Mouse (Mus musculus) cortical plate, adult 2 months (tissue): ENCODE measurements around the gene Ndufs2. TPM values are rescaled to one million over a fixed set of nuclear protein-coding genes. Genes with fewer than 3 reads are reported as not detected.

ENCODE experiments used
- H3K27ac ChIP-seq: fragments of 200-500 bp; 2 replicates; pipeline ENCODE4 v1.5.1; 2012; ENCODE audit warnings: low read length, control low read depth, inconsistent platforms; ENCODE audit not compliant: insufficient read depth
- H3K4me1 ChIP-seq: fragments of 200-500 bp; 2 replicates; pipeline ENCODE4 v1.6.1; 2011; ENCODE audit warnings: low read length; ENCODE audit not compliant: control insufficient read depth, insufficient read depth
- H3K4me3 ChIP-seq: fragments of 200-500 bp; 2 replicates; pipeline ENCODE4 v1.5.1; 2011; ENCODE audit warnings: mild to moderate bottlenecking, low read length, control low read depth; ENCODE audit not compliant: insufficient read depth
- CTCF ChIP-seq: fragments of 200-500 bp; IDR thresholded peaks from 2 replicates; pipeline ENCODE4 v1.5.1; 2011; ENCODE audit warnings: mild to moderate bottlenecking, control low read depth, low read length; ENCODE audit not compliant: insufficient read depth; ENCODE audit errors: extremely low read depth
- POLR2A ChIP-seq: fragments of 200-500 bp; IDR thresholded peaks from 2 replicates; pipeline ENCODE4 v1.6.1; 2011; ENCODE audit warnings: mild to moderate bottlenecking, low read length, control low read depth; ENCODE audit not compliant: insufficient read depth; ENCODE audit errors: extremely low read depth
- polyA plus RNA-seq: library from polyadenylated mRNA; depleted of rRNA; stranded (reverse); fragments of >200 nt; gene quantifications from 2 replicates; pipeline ENCODE4 v1.2.3, GENCODE M21; 2012

Ndufs2 gene
- polyA plus RNA-seq, 1 experiment: 215 TPM

DNA sequence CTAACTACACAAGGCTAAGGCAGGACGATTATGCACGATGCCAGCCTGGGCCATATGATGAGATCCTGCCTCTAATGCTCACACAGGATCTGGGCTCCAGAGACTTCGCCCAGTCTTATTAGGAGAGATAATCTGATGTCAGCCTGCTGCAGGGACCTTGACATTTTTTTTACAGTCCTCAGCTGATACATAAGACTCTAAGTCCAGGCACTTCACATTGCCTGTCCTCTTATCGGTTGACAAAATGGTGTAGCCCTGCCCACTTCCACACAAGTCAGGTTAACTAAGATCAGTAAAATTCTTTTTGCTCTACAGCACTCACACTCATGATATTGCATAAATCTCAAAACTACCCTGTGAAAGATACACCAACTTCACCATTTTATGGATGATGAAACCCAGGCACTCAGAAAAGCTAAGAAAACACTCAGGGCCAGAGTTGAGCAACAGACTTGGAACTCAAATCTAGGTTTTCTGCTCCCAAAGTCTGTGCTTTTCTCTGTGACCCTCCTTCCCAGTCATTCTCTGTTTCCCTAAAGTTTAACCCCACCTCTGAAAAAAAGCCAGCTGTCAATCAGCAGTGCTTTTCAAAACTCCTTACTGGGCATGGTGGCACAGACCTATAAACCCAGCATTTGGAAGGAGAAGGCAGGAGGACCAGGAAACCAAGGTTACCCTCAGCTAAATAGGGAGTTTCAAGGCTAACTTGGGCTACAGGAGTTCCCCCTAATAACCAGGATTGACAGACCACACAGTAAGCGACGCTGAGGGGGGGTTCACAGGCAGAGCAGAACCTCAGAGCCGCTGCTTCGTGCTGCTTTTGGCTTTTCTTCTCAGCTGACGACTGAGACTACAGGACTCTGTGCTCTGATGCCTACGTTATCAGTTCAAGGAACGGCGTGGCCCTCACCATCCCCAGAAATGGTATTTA, 18.1 kb downstream of the Ndufs2 start:
- TF ChIP-seq POLR2A: no peak
- TF ChIP-seq CTCF: no peak
- Histone ChIP-seq H3K4me3 (no peak overlapping the region), H3K4me1 (no peaks in the 10 kb centered on the region)

GRCm38 (mm10) chr1:171232348-171232747, 18.8 kb downstream of the Ndufs2 start:
- Histone ChIP-seq H3K4me3 (no peak overlapping the region), H3K27ac (no peak overlapping the region)
- no peak for TF ChIP-seq CTCF
- no peak for TF ChIP-seq POLR2A

More for the DNA sequence above, 18.1 kb downstream of the Ndufs2 start:
- H3K27ac ChIP-seq: no peak overlapping the region

GRCm38 (mm10) chr1:171231844-171232243, 19.3 kb downstream of the Ndufs2 start:
- no peak overlapping the region for H3K27ac ChIP-seq
- TF ChIP-seq CTCF (no peak), POLR2A (no peak)

More at GRCm38 (mm10) chr1:171232348-171232747, 18.8 kb downstream of the Ndufs2 start:
- H3K4me1 ChIP-seq: no peaks in the 10 kb centered on the region

GRCm38 (mm10) chr1:171230215-171230614, 21.0 kb downstream of the Ndufs2 start:
- Histone ChIP-seq H3K27ac (no peak overlapping the region), H3K4me3 (no peak overlapping the region), H3K4me1 (no peaks in the 10 kb centered on the region)
- TF ChIP-seq POLR2A (no peak), CTCF (no peak)

More at GRCm38 (mm10) chr1:171231844-171232243, 19.3 kb downstream of the Ndufs2 start:
- Histone ChIP-seq H3K4me1 (no peaks in the 10 kb centered on the region), H3K4me3 (no peak overlapping the region)

GRCm38 (mm10) chr1:171229750-171230149, 21.4 kb downstream of the Ndufs2 start:
- H3K27ac ChIP-seq: no peak overlapping the region
- no peak for TF ChIP-seq POLR2A
- no peak for TF ChIP-seq CTCF
- H3K4me3 ChIP-seq: no peak overlapping the region
- no peaks in the 10 kb centered on the region for H3K4me1 ChIP-seq

- TF ChIP-seq CTCF (no peak), POLR2A (no peak)
- Histone ChIP-seq H3K4me1 (no peaks in the 10 kb centered on the region), H3K27ac (no peak overlapping the region), H3K4me3 (no peak overlapping the region)
Observed at GRCm38 (mm10) chr1:171227879-171228278, 23.3 kb downstream of the Ndufs2 start.

GRCm38 (mm10) chr1:171226780-171227179, 24.4 kb downstream of the Ndufs2 start:
- Histone ChIP-seq H3K27ac (no peak overlapping the region), H3K4me3 (no peak overlapping the region), H3K4me1 (no peaks in the 10 kb centered on the region)
- no peak for TF ChIP-seq POLR2A
- TF ChIP-seq CTCF: no peak

- TF ChIP-seq POLR2A (no peak), CTCF (no peak)
- H3K27ac ChIP-seq: no peak within 1 kb of the TSS
- no peaks in the 10 kb centered on the region for H3K4me1 ChIP-seq
- no peak within 1 kb of the TSS for H3K4me3 ChIP-seq
Observed at GRCm38 (mm10) chr1:171224857-171225256, 26.3 kb downstream of the Ndufs2 start, which contains the start of gene Apoa2. Apoa2 (plus strand) TSS chr1:171225054.

- no peak for TF ChIP-seq CTCF
- H3K4me3 ChIP-seq: no peak overlapping the region
- H3K4me1 ChIP-seq: no peaks in the 10 kb centered on the region
- H3K27ac ChIP-seq: no peak overlapping the region
Observed at GRCm38 (mm10) chr1:171223796-171224195, 27.4 kb downstream of the Ndufs2 start.

DNA sequence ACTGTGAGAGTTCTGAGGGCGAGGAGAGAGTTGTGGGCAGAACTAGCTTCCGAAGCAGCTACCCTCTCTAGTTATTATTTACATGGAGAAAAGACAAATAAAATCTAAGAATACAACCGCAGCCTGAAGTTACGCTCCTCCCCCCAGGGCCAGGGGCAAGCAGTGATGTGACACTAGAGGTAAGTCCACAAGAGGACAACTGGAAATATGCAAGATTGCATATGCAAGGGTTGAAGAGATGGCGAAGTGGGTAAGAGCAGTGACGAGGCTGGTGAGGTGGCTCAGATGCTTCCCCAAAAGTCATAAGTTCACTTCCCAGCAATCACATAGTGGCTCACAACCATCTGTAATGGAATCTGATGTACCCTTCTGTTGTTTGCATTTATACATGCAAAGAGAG, 28.0 kb downstream of the Ndufs2 start:
- Histone ChIP-seq H3K4me3 (no peak overlapping the region), H3K27ac (no peak overlapping the region)
- TF ChIP-seq CTCF (no peak), POLR2A (no peak)

More for the DNA sequence above, 28.0 kb downstream of the Ndufs2 start:
- no peaks in the 10 kb centered on the region for H3K4me1 ChIP-seq
